Mouse (Mus musculus): ENCODE measurements around the gene Ninj2.

The Ninj2 gene

GRCm38 (mm10) chr6:120094091-120094776, 1.1 kb downstream of the Ninj2 start:
- DNase-seq (ENCODE audit: low read depth in 1 of 2, low spot score in 2 of 2) = no peak

- no peak for DNase-seq (ENCODE audit: low read depth in 1 of 2, low spot score in 2 of 2)
Observed at GRCm38 (mm10) chr6:120095096-120095495, 1.9 kb downstream of the Ninj2 start.

GRCm38 (mm10) chr6:120095501-120095900, 2.4 kb downstream of the Ninj2 start:
- DNase-seq (ENCODE audit: low read depth in 1 of 2, low spot score in 2 of 2) = no peak

- no peak for DNase-seq (ENCODE audit: low read depth in 1 of 2, low spot score in 2 of 2)
Observed at GRCm38 (mm10) chr6:120099392-120099791, 6.2 kb downstream of the Ninj2 start.

DNA sequence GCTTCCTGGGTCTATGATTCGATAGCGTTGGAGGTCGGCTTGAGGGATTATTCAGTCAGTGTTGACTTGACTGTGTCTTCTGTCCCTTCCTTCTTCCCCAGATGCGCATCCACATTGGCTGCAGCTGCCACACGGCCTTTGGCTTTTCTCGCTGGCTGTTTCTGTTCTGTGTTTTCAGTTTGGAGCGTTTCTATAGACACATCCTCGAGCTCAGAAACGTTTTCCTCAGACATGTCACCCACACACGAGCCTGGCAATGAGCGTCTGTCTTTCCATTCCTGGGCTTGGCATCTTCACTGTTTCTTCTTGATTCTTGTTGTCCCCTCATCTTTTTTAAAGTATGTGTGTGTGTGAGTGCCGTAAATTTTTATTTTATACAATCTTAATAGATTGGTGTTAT, 8.1 kb downstream of the Ninj2 start:
- no peak for DNase-seq (ENCODE audit: low read depth in 1 of 2, low spot score in 2 of 2)

DNA sequence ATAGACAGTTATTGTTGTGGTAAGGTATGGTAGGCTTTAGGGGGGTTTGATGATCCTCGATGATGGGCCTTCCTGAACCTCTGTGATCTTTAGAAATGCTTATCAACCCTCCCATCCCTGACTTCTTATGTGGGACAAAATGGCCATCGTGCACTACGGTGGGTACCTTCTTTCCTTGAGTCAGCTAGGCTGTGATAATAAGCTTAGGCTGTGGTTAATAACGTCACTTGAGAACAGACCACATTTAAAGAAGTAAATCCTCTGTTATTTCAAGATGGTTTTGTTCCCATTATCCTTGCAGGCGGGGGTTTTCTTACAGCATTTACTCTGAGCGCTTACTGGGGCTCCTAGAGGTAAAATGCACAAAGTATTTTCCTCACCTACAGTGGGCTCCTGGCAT, 8.8 kb downstream of the Ninj2 start:
- DNase-seq (ENCODE audit: low read depth in 1 of 2, low spot score in 2 of 2) = no peak

DNA sequence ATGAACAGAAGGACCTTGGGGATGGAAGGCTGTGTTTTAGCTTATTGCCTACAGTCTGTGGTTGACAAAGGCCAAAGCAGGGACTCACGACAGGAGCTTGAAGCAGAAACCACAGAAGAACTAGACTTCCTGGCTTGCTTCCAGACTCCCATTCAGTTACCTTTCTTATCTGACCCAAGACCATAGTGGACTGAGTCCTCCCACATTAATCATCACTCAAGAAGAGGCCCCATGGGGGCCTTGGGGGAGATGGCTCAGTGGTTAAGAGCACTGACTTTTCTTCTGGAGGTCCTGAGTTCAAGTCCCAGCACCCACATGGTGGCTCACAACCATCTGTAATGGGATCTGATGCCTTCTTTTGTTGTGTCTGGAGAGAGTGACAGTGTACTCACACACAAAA, 10.0 kb downstream of the Ninj2 start:
- no peak for DNase-seq (ENCODE audit: low read depth in 1 of 2, low spot score in 2 of 2)

DNA sequence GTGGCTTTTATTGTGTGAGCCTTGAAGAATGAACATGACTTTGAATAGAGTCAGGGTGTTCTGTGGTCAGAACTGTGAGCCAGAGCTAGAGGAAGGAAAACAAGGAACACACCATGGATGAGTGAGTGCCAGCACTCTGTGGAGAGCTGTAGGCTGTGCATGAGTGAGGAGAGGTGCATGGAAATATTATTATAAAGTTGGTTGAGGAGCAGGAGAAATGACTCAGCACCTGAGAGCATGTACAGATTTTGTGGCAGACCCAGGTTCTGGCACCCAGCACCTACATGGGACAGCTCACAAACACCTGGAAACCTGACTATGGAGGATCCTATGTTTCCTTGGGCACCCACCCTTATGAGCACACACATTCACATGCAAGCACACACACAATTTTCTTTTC, 11.9 kb downstream of the Ninj2 start:
- no peak for DNase-seq (ENCODE audit: low read depth in 1 of 2, low spot score in 2 of 2)

GRCm38 (mm10) chr6:120107586-120107985, 14.4 kb downstream of the Ninj2 start:
- no peak for DNase-seq (ENCODE audit: low read depth in 1 of 2, low spot score in 2 of 2)

GRCm38 (mm10) chr6:120108061-120108460, 14.9 kb downstream of the Ninj2 start:
- DNase-seq (ENCODE audit: low read depth in 1 of 2, low spot score in 2 of 2) = no peak

DNA sequence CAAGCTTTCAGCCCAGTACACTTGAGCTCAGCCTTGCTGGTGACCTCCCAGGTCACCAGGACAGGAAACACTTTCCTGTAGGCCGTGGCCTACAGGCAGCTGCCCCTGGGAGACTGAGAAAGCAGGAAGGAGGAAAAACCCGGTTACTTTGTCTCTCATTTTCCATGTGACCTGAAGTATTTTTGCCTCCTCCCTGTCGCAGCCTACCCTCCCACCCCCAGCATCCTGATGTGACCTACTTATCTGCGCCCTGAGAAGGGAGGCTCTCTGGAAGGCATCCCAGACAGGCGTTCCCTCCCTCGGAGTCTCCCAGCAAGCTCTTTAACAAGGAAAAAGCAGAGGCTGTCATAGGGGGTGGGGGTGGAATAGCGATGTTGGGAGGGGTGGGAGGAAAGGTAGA, 16.0 kb downstream of the Ninj2 start:
- DNase-seq (ENCODE audit: low read depth in 1 of 2, low spot score in 2 of 2) = no peak

DNA sequence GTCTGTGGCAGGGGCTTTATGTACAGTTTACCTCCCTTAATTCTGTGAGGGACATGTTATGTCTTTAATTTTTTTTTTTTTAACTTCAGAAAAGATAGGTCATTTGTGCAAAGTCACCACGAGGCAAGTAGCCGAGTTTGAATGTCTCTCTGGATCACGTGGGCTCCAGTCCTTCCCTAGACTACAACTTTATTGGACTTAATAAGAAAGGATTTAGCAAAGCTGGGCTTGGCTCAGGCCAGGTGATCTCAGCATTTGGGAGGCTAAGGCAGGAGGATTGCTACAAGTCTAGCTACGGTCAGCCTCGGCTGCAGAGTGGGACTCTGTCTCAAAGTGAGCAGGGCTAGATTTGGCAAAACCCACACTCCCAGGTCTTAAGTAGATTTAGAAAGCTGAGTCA, 16.8 kb downstream of the Ninj2 start:
- DNase-seq (ENCODE audit: low read depth in 1 of 2, low spot score in 2 of 2) = no peak

GRCm38 (mm10) chr6:120110738-120111409, 17.7 kb downstream of the Ninj2 start:
- DNase-seq (ENCODE audit: low read depth in 1 of 2, low spot score in 2 of 2) = no peak

- DNase-seq (ENCODE audit: low read depth in 1 of 2, low spot score in 2 of 2) = no peak
Observed at GRCm38 (mm10) chr6:120111410-120111783, 18.2 kb downstream of the Ninj2 start.

DNA sequence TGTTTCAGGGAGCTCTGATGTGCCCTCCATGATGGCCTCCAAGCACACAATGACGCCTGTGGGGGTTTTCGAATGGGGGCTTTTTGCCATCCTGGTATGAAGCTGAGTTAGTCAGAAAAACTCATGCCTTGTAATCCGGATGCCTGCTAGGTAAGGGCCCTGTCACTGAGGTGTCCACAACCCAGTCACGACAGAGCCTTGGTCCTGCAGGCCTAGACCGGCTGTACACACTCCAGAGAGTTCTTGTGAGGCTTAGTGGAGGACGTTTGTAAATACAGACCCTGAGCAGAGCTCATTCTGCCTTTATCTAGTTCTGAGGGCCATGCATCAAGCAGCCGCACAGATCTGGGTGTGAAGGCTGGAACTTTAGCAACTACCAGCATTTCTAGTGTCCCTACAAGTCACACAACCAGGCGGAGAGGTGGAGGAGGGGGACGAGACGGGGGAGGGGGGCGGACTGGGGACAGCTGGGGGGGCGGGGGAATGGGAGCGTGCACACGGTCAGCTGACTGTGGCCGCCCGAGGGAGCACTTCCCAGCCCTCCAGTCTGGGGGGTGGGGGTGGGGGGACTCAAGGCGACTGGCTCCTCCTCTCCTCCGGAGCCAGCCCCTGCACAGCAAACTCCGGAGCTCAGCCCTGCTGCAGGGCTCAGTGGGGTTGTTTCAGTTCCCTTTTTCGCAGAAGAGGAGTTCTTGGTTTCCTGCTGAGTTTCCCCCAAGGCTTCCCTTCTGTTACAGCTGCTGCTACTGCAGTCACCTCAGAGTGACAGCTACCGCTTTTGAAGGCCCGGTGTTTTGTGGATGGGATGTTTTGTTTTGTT, 19.0 kb downstream of the Ninj2 start:
- DNase-seq (ENCODE audit: low read depth in 1 of 2, low spot score in 2 of 2) = peak; percentile 52 to 62

- no peak for DNase-seq (ENCODE audit: low read depth in 1 of 2, low spot score in 2 of 2)
Observed at GRCm38 (mm10) chr6:120113856-120114255, 20.7 kb downstream of the Ninj2 start.

GRCm38 (mm10) chr6:120114271-120114670, 21.1 kb downstream of the Ninj2 start:
- no peak for DNase-seq (ENCODE audit: low read depth in 1 of 2, low spot score in 2 of 2)

- no peak for DNase-seq (ENCODE audit: low read depth in 1 of 2, low spot score in 2 of 2)
Observed at GRCm38 (mm10) chr6:120114698-120115097, 21.5 kb downstream of the Ninj2 start.

DNA sequence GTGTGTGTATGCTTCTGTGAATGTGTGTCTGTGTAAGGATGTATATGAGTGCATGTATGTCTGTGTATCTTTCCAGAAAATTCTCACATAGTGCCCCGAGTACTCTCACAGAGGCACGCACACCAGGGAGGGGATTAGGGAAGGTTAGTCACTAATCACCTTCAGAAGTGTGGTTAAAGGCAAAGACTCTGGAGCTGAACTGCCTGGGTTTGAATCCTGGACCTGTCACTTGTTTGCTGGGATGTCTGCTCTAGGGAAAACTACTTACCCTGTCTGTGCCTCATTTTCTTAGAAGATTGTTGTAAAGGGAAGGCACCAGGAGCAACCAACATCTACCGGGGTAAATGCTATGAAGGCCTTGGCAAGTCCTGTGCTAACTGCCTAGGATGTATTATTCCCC, 22.3 kb downstream of the Ninj2 start:
- DNase-seq (ENCODE audit: low read depth in 1 of 2, low spot score in 2 of 2) = no peak

DNA sequence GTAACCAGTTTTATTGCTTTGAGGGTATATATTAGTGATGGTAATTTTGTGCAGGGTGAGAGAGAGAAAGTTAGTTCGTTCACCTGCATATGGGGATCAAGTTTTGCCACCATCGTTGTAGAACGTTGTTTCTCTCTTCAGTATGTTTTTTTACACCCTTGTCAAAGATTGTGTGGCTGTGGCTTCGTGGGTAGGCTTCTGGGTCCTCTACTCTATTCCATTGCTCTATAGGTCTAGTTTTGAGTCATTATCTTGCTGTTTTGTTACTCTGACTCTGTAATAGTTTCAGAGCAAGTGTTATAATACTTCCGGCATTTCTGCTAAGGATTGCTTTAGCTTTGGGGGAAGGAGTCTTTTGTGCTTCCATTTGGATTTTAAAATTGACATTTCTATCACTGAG, 26.7 kb downstream of the Ninj2 start:
- DNase-seq (ENCODE audit: low read depth in 1 of 2, low spot score in 2 of 2) = no peak

GRCm38 (mm10) chr6:120124688-120125087, 31.5 kb downstream of the Ninj2 start:
- DNase-seq (ENCODE audit: low read depth in 1 of 2, low spot score in 2 of 2) = no peak

DNA sequence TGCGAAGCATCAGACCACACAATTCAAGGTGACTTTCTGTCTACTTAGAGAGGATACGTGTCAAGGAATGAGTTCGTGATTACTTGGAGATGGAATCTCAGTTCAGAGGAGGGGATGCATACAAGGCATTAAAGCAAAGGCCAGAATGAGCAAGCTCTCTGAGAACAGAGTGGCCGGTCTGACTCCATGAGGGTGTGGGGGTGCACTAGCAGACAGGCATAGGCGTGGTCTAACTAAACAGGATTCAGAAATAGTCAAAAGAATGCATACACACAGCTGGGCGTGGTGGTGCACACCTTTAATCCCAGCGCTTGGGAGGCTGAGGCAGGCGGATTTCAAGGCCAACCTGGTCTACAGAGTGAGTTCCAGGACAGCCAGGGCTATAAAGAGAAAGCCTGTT, 33.3 kb downstream of the Ninj2 start:
- DNase-seq (ENCODE audit: low read depth in 1 of 2, low spot score in 2 of 2) = no peak

All from monocyte, adult 2 months (primary cell).